Mouse (Mus musculus) 3134 (cell line): Measurements from ENCODE around the gene Ankdd1a.

Source experiments
- DNase-seq: peaks from one replicate; pipeline ENCODE4 v3.0.0-alpha.2; 2011; ENCODE audit warnings: low spot score; ENCODE audit not compliant: insufficient read length; ENCODE audit errors: extremely low read depth

The Ankdd1a gene

GRCm38 (mm10) chr9:65512520-65512919 lies 7.5 kb downstream of the Ankdd1a start:
- no peak for DNase-seq

DNA sequence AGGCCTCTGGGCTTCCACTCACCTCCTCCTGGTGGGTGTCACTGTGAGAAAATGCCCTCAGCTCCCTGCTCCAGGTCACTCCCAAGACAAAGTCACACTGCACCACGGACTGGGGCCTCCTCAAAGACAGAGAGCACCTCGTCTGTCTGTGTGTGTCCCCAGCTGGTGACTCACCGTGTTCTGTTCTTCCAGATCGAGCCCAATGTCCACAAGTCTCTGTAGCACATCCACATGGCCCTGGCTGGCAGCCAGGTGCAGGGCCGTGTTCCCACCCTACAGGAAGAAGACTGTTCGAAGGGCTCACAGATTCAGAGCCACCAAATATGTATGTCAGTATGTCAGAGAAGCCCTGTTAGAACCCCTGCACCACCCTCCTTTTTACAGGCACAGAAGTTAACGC lies 11.5 kb downstream of the Ankdd1a start:
- peak; percentile 22 for DNase-seq

GRCm38 (mm10) chr9:65502721-65503505 lies 17.1 kb downstream of the Ankdd1a start:
- no peak for DNase-seq

DNA sequence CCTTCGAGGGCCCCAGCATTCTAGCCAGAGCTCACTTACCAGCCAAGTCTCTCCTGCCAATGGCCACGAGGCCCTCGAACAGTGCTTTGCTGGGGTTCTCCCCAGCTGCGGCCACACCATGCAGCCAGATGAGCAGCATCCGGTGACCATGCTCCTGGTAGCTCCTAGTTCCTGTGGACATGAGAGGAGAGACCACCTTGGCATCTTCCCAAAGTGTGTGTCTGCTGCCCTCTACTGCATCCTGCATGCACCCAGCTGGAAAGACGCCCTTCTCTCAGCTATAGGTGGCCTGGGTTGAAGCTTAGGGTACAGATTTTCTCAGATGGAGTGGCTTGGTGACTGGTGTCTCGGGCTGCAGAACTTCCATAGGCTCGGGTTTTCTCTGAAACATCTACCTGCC lies 17.8 kb downstream of the Ankdd1a start:
- DNase-seq = no peak

DNA sequence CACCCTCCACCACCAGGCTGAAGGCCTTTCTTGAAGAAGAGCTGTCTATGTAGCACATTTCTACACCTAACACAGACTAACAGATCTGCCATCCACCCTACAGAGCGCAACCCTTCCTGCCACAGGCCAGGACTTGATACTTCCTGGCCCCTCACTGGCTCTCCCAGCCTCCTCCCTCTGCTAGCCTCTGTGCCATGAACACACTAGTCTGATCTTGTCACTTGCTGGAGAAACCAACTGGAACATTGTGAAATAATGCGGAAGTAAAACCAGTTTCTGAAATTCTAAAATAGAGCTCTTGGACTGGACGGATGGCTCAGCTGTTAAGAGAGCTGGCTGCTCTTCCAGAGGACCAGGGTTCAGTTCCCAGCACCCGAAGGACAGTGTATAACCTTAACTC lies 27.1 kb downstream of the Ankdd1a start:
- no peak for DNase-seq

- no peak for DNase-seq
These were observed 27.6 kb downstream of the Ankdd1a start for GRCm38 (mm10) chr9:65492351-65492750.

- DNase-seq = no peak
These were observed 28.5 kb downstream of the Ankdd1a start for GRCm38 (mm10) chr9:65491476-65491875.

- DNase-seq = no peak
These were observed 39.9 kb downstream of the Ankdd1a start for GRCm38 (mm10) chr9:65480071-65480470.

DNA sequence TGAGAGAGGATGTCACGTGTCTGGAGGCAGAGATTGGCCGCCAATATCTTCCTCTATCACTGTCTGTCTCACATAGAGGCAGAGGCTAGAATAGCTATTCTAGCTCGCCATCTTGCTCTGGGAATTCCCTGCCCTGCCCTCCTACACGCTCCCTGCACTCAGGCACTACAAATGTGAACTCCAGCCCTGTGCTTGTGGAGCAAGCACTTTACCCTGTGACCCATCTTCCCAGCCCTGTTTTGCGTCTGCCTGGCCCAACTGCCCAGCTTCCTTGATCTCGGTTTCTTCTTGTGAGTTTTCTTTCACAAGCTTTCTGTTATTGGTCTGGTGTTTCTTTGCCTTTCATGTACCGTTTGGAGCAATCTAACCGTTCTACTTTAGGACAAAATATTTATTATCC lies 40.8 kb downstream of the Ankdd1a start:
- DNase-seq = no peak

DNA sequence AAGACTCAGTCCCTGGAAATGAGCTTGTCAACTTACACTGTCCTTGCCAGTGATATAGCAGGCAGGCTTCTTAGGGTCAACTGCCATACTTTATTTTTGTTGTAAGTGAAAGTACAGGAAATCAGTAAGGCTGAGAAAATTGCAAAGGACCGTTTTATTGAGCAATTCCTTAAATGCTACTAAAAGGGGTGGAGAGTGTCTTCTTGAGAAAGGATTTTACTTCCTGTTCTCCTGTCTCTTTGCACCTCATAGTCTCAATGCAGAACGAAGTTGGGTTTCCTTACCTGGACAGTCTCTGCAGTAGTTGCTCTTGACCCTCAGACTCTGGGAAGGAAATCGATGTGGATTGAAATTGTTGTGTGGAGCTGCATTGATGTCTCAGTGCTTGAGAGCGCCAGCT lies 47.2 kb downstream of the Ankdd1a start:
- no peak for DNase-seq

DNA sequence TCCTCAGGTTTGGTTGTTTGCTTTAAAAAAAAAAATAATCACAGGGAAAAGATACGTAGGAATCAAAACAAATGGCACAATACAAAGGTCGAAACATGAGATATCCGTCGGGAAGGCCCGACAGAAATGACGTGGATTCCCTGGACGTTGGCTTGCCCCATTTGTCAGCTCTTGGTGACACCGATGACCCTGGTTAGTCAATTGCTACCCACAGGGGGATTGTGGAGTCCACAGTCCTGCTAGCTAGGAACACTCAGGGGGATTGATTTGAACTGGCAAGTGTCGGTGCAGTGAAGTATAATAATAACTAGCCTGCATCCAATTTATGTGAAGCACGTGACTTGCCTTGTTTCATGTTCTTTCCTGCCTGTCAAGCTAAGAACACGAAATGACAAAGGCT lies 52.3 kb downstream of the Ankdd1a start:
- DNase-seq = no peak

DNA sequence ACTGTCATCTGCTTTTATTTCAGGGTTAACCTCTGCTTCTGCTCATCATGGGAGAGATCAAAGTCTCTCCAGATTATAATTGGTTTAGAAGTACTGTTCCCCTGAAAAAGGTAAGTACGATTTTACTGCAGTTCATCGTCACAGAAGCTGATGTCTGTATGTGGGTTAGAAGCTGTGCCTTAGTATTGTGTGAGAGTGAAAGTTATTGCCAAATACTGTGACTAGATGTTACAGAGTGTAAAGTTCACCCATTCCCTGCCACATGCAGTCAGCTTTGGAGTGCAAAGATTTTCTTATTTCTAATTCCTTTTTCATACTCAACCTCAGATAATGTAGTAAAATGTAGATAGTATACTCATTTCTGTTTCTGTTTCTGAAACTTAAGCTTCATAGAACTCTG lies 54.8 kb downstream of the Ankdd1a start:
- DNase-seq = no peak

- peak; percentile 70 for DNase-seq
These were observed 55.8 kb downstream of the Ankdd1a start for GRCm38 (mm10) chr9:65464161-65464560.

DNA sequence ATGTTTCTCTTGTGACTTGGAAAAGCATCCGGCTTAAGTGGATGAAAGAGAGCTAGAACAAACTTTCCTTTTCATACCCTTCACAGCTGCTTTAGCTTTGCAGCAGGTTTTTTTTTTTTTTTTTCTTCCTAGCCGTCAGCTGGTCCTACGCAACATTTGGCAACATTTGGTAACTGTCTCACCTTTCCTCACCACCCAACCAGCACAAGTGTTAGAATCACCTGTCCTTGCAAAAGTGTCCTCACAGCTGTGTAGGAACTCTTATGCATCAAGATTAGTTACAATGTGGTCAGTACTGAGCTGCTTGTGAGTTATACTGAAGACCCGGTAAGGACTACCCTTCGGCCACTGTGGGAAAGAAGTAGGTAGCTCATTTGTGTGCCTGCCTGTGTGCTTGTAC lies 57.4 kb downstream of the Ankdd1a start:
- no peak for DNase-seq

DNA sequence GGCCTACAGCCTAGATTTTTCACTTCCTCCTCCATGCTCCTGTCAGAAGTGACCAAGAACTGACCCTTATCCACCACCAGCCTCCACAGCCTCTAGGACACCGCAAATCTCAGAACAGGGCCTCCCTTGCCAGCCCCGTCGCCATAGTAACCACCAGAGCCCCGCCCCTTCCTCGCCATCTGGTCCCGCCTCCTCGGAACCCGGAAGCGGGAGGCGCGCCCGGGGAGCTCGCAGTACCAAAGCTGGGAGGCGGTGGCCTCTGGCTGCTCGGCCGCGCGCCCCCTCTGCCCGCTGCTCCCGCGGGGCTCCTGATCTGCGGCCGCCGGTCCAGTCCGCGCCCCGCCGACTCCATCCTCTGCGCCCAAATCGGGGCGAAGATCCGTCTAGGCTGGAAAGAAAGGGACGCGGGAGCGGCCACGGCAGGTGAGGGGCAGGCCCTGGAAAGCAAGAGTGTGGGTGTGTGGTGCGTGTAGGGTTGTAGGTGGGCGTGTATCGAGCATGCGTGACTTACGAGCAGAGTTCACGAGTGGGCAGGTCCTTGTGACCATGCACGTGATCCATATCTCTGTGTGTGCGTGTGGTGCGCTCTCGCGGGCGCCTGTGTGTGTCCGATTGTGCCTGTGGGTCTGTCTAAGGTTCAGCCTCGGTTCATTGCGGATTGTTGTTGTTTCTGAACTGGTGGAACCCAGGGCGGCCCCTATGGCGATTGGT lies 59.1 kb downstream of the Ankdd1a start, which contains the start of gene Spg21:
Gene Spg21 (plus strand): TSS at position 216 of the 711 bp plus-strand sequence.
- peak; percentile 94 for DNase-seq

GRCm38 (mm10) chr9:65460198-65460597 lies 59.8 kb downstream of the Ankdd1a start:
- DNase-seq = no peak

GRCm38 (mm10) chr9:65458975-65459374 lies 61.0 kb downstream of the Ankdd1a start:
- no peak for DNase-seq

GRCm38 (mm10) chr9:65447951-65448350 lies 72.0 kb downstream of the Ankdd1a start:
- DNase-seq = no peak

DNA sequence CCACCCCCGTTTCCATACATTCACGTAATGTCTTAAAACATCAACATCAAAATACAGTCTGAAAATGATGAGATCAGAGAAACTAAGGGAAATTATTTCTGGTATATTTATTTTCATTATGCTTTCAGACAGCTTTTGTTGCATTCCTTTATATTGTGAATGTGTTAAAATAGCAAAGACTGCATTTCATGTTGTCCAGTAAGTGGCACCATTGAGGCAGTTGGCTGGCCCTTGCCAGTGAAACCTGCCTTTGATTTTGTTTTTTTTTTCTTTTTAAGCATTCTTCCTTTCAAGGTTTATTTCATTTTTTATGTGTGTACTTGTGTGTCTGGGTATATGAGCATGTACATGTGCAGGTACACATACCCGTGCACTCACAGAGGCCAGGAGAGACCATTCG lies 75.3 kb downstream of the Ankdd1a start:
- no peak for DNase-seq
